Mouse (Mus musculus) CH12.LX (cell line): Measurements from ENCODE around the gene Trim17. TPM values are rescaled to one million over a fixed set of nuclear protein-coding genes. Genes with fewer than 3 reads are reported as not detected.

Experiments
- DNase-seq: peaks from one replicate; pipeline ENCODE4 v3.0.0-alpha.2; 2013; ENCODE audit errors: extremely low read depth
- H3K27ac ChIP-seq: 2 replicates; pipeline ENCODE4 v1.5.1; 2012; ENCODE audit warnings: low read depth, mild to moderate bottlenecking, control low read depth, moderate library complexity; ENCODE audit not compliant: insufficient read depth
- H3K27me3 ChIP-seq: replicated peaks from 2 replicates; pipeline ENCODE3; 2012; ENCODE audit warnings: inconsistent platforms
- H3K36me3 ChIP-seq, 2 experiments: replicated peaks in 1 of 2; 2 replicates each; pipeline versions ENCODE3 to v1.6.1; 2012; ENCODE audit warnings: inconsistent platforms in 1 of 2, low read length in 1 of 2, mild to moderate bottlenecking in 1 of 2, mixed read lengths in 1 of 2, moderate library complexity in 1 of 2; ENCODE audit not compliant: control insufficient read depth in 1 of 2, insufficient read depth in 1 of 2
- H3K4me1 ChIP-seq, 2 experiments: 2 replicates each; pipeline ENCODE4 v1.6.1; 2012; ENCODE audit warnings: inconsistent platforms in 1 of 2, moderate library complexity in 1 of 2; ENCODE audit not compliant: insufficient read depth in 2 of 2, control insufficient read depth in 1 of 2
- H3K4me2 ChIP-seq: 2 replicates; pipeline ENCODE4 v1.6.1; 2012; ENCODE audit warnings: low read depth, mild to moderate bottlenecking, control low read depth; ENCODE audit not compliant: poor library complexity, insufficient read depth, severe bottlenecking
- H3K4me3 ChIP-seq, 3 experiments: fragments of 150-350 bp in 1 of 3; sonication (generic) in 1 of 3; replicated peaks in 1 of 3; 2 replicates each; pipeline versions ENCODE3 to v1.5.1; 2011 to 2012; ENCODE audit warnings: low read depth in 2 of 3, low read length in 2 of 3, mild to moderate bottlenecking in 2 of 3, moderate library complexity in 2 of 3, control low read depth in 1 of 3, improper control_type of control experiment in 1 of 3, inconsistent platforms in 1 of 3, mixed read lengths in 1 of 3; ENCODE audit not compliant: poor library complexity in 1 of 3
- H3K79me2 ChIP-seq: replicated peaks from 2 replicates; pipeline ENCODE4 v1.6.1; 2012; ENCODE audit warnings: mild to moderate bottlenecking, moderate library complexity; ENCODE audit not compliant: control insufficient read depth, poor library complexity, insufficient read depth, severe bottlenecking; ENCODE audit errors: extremely low read depth
- H3K9ac ChIP-seq: 2 replicates; pipeline ENCODE4 v1.6.1; 2012; ENCODE audit warnings: low read depth, mild to moderate bottlenecking, control low read depth, moderate library complexity; ENCODE audit not compliant: insufficient read depth
- H3K9me3 ChIP-seq: replicated peaks from 2 replicates; pipeline ENCODE3; 2012; ENCODE audit warnings: low read length, inconsistent platforms, mixed read lengths
- BHLHE40 ChIP-seq: IDR thresholded peaks from 2 replicates; pipeline ENCODE4 v1.6.1; 2011; ENCODE audit warnings: mild to moderate bottlenecking, low read depth, low read length, improper control_type of control experiment
- CHD1 ChIP-seq: IDR thresholded peaks from 2 replicates; pipeline ENCODE4 v1.6.1; 2012; ENCODE audit warnings: low read depth, low read length, improper control_type of control experiment, inconsistent platforms
- CHD2 ChIP-seq: IDR thresholded peaks from 2 replicates; pipeline ENCODE4 v1.6.1; 2011; ENCODE audit warnings: low read length, improper control_type of control experiment
- CTCF ChIP-seq, 2 experiments: IDR thresholded peaks in 1 of 2; conservative IDR thresholded peaks in 1 of 2; 2 replicates each; pipeline ENCODE4 v1.5.1; 2011 to 2012; ENCODE audit warnings: low read depth in 2 of 2, low read length in 2 of 2, improper control_type of control experiment in 1 of 2, inconsistent platforms in 1 of 2, mild to moderate bottlenecking in 1 of 2, moderate library complexity in 1 of 2
- E2F4 ChIP-seq: IDR thresholded peaks from 2 replicates; pipeline ENCODE4 v1.6.1; 2011; ENCODE audit warnings: low read depth, low read length, improper control_type of control experiment; ENCODE audit not compliant: insufficient replicate concordance
- ELF1 ChIP-seq: IDR thresholded peaks from 2 replicates; pipeline ENCODE4 v1.6.1; 2014; ENCODE audit warnings: low read depth, mild to moderate bottlenecking, inconsistent platforms, low read length, improper control_type of control experiment
- EP300 ChIP-seq: IDR thresholded peaks from 2 replicates; pipeline ENCODE4 v1.6.1; 2011; ENCODE audit warnings: low read length, improper control_type of control experiment
- ETS1 ChIP-seq: conservative IDR thresholded peaks from 2 replicates; pipeline ENCODE4 v1.6.1; 2012; ENCODE audit warnings: low read depth, mild to moderate bottlenecking, inconsistent platforms, low read length, improper control_type of control experiment, moderate library complexity
- GABPA ChIP-seq: IDR thresholded peaks from 2 replicates; pipeline ENCODE4 v1.6.1; 2012; ENCODE audit warnings: low read depth, low read length, improper control_type of control experiment, inconsistent platforms; ENCODE audit not compliant: insufficient replicate concordance
- HCFC1 ChIP-seq: IDR thresholded peaks from 2 replicates; pipeline ENCODE4 v1.6.1; 2012; ENCODE audit warnings: low read depth, mild to moderate bottlenecking, inconsistent platforms, low read length, improper control_type of control experiment
- IRF4 ChIP-seq: IDR thresholded peaks from 2 replicates; pipeline ENCODE4 v1.6.1; 2014; ENCODE audit warnings: low read depth, mild to moderate bottlenecking, inconsistent platforms, low read length, improper control_type of control experiment
- JUN ChIP-seq: IDR thresholded peaks from 2 replicates; pipeline ENCODE4 v1.6.1; 2011; ENCODE audit warnings: low read depth, mild to moderate bottlenecking, low read length, improper control_type of control experiment, moderate library complexity; ENCODE audit not compliant: insufficient read depth
- JUND ChIP-seq: conservative IDR thresholded peaks from 2 replicates; pipeline ENCODE4 v1.6.1; 2011; ENCODE audit warnings: low read depth, low read length, improper control_type of control experiment
- MAFK ChIP-seq: IDR thresholded peaks from 2 replicates; pipeline ENCODE4 v1.6.1; 2011; ENCODE audit warnings: low read length, improper control_type of control experiment; ENCODE audit not compliant: insufficient replicate concordance
- MAX ChIP-seq: IDR thresholded peaks from 2 replicates; pipeline ENCODE4 v1.6.1; 2011; ENCODE audit warnings: low read length, improper control_type of control experiment
- MAZ ChIP-seq: IDR thresholded peaks from 2 replicates; pipeline ENCODE4 v1.6.1; 2012; ENCODE audit warnings: low read depth, mild to moderate bottlenecking, inconsistent platforms, low read length, improper control_type of control experiment, moderate library complexity
- MEF2A ChIP-seq: IDR thresholded peaks from 2 replicates; pipeline ENCODE4 v1.6.1; 2014; ENCODE audit warnings: low read depth, mild to moderate bottlenecking, inconsistent platforms, low read length, improper control_type of control experiment, borderline replicate concordance
- MXI1 ChIP-seq: IDR thresholded peaks from 2 replicates; pipeline ENCODE4 v1.6.1; 2011; ENCODE audit warnings: mild to moderate bottlenecking, low read depth, low read length, improper control_type of control experiment
- MYC ChIP-seq: IDR thresholded peaks from 2 replicates; pipeline ENCODE4 v1.6.1; 2011; ENCODE audit warnings: low read depth, mild to moderate bottlenecking, improper control_type of control experiment, low read length
- NELFE ChIP-seq: IDR thresholded peaks from 2 replicates; pipeline ENCODE4 v1.6.1; 2011; ENCODE audit warnings: low read depth, low read length, improper control_type of control experiment
- NRF1 ChIP-seq: IDR thresholded peaks from 2 replicates; pipeline ENCODE4 v1.6.1; 2014; ENCODE audit warnings: low read depth, mild to moderate bottlenecking, inconsistent platforms, low read length, improper control_type of control experiment, moderate library complexity
- PAX5 ChIP-seq: IDR thresholded peaks from 2 replicates; pipeline ENCODE4 v1.6.1; 2012; ENCODE audit warnings: low read length, inconsistent platforms, mixed read lengths
- POLR2A ChIP-seq: IDR thresholded peaks from 2 replicates; pipeline ENCODE4 v1.6.1; 2011; ENCODE audit warnings: low read depth, mild to moderate bottlenecking, improper control_type of control experiment, low read length
- POLR2AphosphoS2 ChIP-seq: IDR thresholded peaks from 2 replicates; pipeline ENCODE4 v1.6.1; 2011; ENCODE audit warnings: low read depth, low read length, improper control_type of control experiment
- RAD21 ChIP-seq: IDR thresholded peaks from 2 replicates; pipeline ENCODE4 v1.6.1; 2011; ENCODE audit warnings: low read depth, mild to moderate bottlenecking, low read length, improper control_type of control experiment, moderate library complexity
- RCOR1 ChIP-seq: conservative IDR thresholded peaks from 2 replicates; pipeline ENCODE4 v1.6.1; 2012; ENCODE audit warnings: low read depth, mild to moderate bottlenecking, inconsistent platforms, low read length, improper control_type of control experiment
- SIN3A ChIP-seq: IDR thresholded peaks from 2 replicates; pipeline ENCODE4 v1.6.1; 2012; ENCODE audit warnings: low read length, improper control_type of control experiment, inconsistent platforms
- SMC3 ChIP-seq: IDR thresholded peaks from 2 replicates; pipeline ENCODE4 v1.6.1; 2011; ENCODE audit warnings: low read depth, low read length, improper control_type of control experiment
- TBP ChIP-seq: conservative IDR thresholded peaks from 2 replicates; pipeline ENCODE4 v1.6.1; 2011; ENCODE audit warnings: low read depth, low read length, improper control_type of control experiment
- TCF12 ChIP-seq: IDR thresholded peaks from 2 replicates; pipeline ENCODE4 v1.6.1; 2014; ENCODE audit warnings: low read depth, mild to moderate bottlenecking, inconsistent platforms, low read length, improper control_type of control experiment
- UBTF ChIP-seq: IDR thresholded peaks from 2 replicates; pipeline ENCODE4 v1.6.1; 2012; ENCODE audit warnings: low read depth, mild to moderate bottlenecking, inconsistent platforms, low read length, improper control_type of control experiment, moderate library complexity
- USF1 ChIP-seq: IDR thresholded peaks from 2 replicates; pipeline ENCODE4 v1.6.1; 2014; ENCODE audit warnings: low read depth, mild to moderate bottlenecking, inconsistent platforms, low read length, improper control_type of control experiment
- USF2 ChIP-seq: conservative IDR thresholded peaks from 2 replicates; pipeline ENCODE4 v1.6.1; 2011; ENCODE audit warnings: low read depth, low read length, improper control_type of control experiment
- ZC3H11A ChIP-seq: IDR thresholded peaks from 2 replicates; pipeline ENCODE4 v1.6.1; 2012; ENCODE audit warnings: low read depth, mild to moderate bottlenecking, inconsistent platforms, low read length, improper control_type of control experiment
- ZKSCAN1 ChIP-seq: IDR thresholded peaks from 2 replicates; pipeline ENCODE4 v1.6.1; 2012; ENCODE audit warnings: low read depth, inconsistent platforms, low read length, improper control_type of control experiment, borderline replicate concordance
- ZMIZ1 ChIP-seq: IDR thresholded peaks from 2 replicates; pipeline ENCODE4 v1.6.1; 2012; ENCODE audit warnings: low read depth, mild to moderate bottlenecking, inconsistent platforms, low read length, improper control_type of control experiment
- ZNF384 ChIP-seq: IDR thresholded peaks from 2 replicates; pipeline ENCODE4 v1.6.1; 2012; ENCODE audit warnings: low read depth, low read length, improper control_type of control experiment, inconsistent platforms
- dilution Hi-C: fragments of 300-500 bp; cut with MboI; formaldehyde crosslinking; loops from 2 replicates; pipeline ENCODE4 v1.14.3; 2020; ENCODE audit warnings: low sequenced_read_pairs; ENCODE audit not compliant: extremely low pct_unique_long_range_greater_than_20kb, extremely low pct_ligation_motif_present
- in situ Hi-C: fragments of 300-500 bp; cut with MboI; formaldehyde crosslinking; loops from 3 replicates; pipeline ENCODE4 v1.14.3; 2019; ENCODE audit warnings: low sequenced_read_pairs, low pct_ligation_motif_present, low pct_unique_long_range_greater_than_20kb, mixed read lengths
- polyA plus RNA-seq: library from polyadenylated mRNA; unstranded; fragments of >175 nt; gene quantifications from 2 replicates; pipeline ENCODE4 v1.2.1, GENCODE M21; 2012; ENCODE audit warnings: low read depth; ENCODE audit not compliant: insufficient read length
- total RNA-seq, 2 experiments: library from RNA; depleted of rRNA; stranded (reverse); fragments of 300-350 nt in 1 of 2; fragments of >200 nt in 1 of 2; gene quantifications; 2 replicates each; pipeline ENCODE4 v1.2.3; 2012 to 2014

The Trim17 gene
- 0.21 and 0.47 TPM in 2 replicates for total RNA-seq (2012; rRNA removed)
- not detected in 2 replicates for total RNA-seq (2014; rRNA removed)
- 0.20 and 0.49 TPM in 2 replicates for polyA plus RNA-seq

DNA sequence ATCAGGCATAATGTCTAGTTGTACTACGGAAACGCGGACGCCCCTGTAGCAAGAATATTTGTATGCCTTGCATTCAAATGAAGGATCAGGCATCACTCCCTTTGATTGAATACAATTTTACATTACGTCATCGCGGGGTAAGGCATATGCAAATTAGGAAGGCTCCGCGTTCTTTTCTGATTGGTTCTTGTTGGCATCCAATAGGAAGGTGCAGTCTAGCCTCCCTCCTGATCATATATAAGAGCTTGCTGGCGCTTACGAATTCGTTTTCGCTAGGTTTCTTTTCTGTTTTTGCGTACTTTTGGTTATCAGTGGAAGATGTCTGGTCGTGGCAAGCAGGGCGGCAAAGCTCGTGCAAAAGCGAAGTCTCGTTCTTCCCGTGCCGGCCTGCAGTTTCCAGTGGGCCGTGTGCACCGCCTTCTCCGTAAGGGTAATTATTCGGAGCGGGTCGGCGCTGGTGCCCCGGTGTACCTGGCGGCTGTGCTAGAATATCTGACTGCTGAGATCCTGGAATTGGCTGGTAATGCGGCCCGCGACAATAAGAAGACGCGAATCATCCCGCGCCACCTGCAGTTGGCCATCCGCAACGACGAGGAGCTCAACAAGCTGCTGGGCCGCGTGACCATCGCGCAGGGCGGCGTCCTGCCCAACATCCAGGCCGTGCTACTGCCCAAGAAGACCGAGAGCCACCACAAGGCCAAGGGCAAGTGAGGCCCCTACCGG lies at the start of gene Trim17, which contains the start of gene Hist3h2a:
TSS of gene Trim17 (plus strand) at position 266 of the 723 bp plus-strand sequence.
TSS of gene Hist3h2a (plus strand) at position 266 of the 723 bp plus-strand sequence.
- Histone ChIP-seq H3K9me3 (no peaks in the 10 kb centered on the region), H3K27ac (peak within 1 kb of the TSS; percentile 93), H3K4me3 (peak within 1 kb of the TSS; percentile 72 to 78 (median 72)), H3K9ac (peak within 1 kb of the TSS; percentile 83), H3K36me3 (peaks cover 2 to 14% of the 10 kb centered on the region in 2 experiments), H3K4me1 (peaks cover 13 to 46% of the 10 kb centered on the region in 2 experiments), H3K79me2 (peaks cover 2% of the 10 kb centered on the region; the same call in 1 of the 2 replicates), H3K4me2 (peak within 1 kb of the TSS; percentile 96), H3K27me3 (peaks cover 31% of the 10 kb centered on the region)
- dilution Hi-C loops (no loop called here), in situ Hi-C loops (loop anchor here (5.0 kb wide), 1 partner anchor 32 kb away; no protein-coding TSS in a partner anchor)
- DNase-seq, result peak; percentile 100
- no peak for TF ChIP-seq PAX5
- peak; percentile 12; the same call in 1 of the 2 replicates for TF ChIP-seq E2F4
- peak; percentile 46 for TF ChIP-seq MXI1
- peak; percentile 84 for TF ChIP-seq BHLHE40
- peak; percentile 66 for TF ChIP-seq USF1
- peak; percentile 12; the same call in 1 of the 2 replicates for TF ChIP-seq NRF1
- no peak for TF ChIP-seq MAZ
- TF ChIP-seq GABPA, result no peak; the same call in 1 of the 2 replicates
- no peak for TF ChIP-seq EP300
- TF ChIP-seq CHD1, result no peak; the same call in 1 of the 2 replicates
- no peak for TF ChIP-seq ZKSCAN1
- peak; percentile 96 for TF ChIP-seq CHD2
- peak; percentile 100 for TF ChIP-seq NELFE
- TF ChIP-seq MAX, result peak; percentile 29; the same call in 1 of the 2 replicates
- peak; percentile 89; the same call in 1 of the 2 replicates for TF ChIP-seq SIN3A
- TF ChIP-seq ETS1, result 0 out of 2 replicates have a peak, but pooled peaks have one; percentile 12
- no peak for TF ChIP-seq ZNF384
- TF ChIP-seq JUN, result peak; percentile 97
- TF ChIP-seq HCFC1, result peak; percentile 74
- TF ChIP-seq POLR2A, result peak; percentile 99
- TF ChIP-seq UBTF, result peak; percentile 97
- peak; percentile 39 for TF ChIP-seq RAD21
- TF ChIP-seq IRF4, result 0 out of 2 replicates have a peak, but pooled peaks have one; percentile 47
- peak in 1 of 2 experiments; percentile 72; a peak in 2 of 4 replicates for TF ChIP-seq CTCF (conservative IDR thresholded peaks at IDR 0.05 in 1 of 2, IDR thresholded peaks at IDR 0.05 in 1 of 2; ENCODE audit: low read depth in 2 of 2, low read length in 2 of 2)
- TF ChIP-seq TBP, result peak; percentile 99
- TF ChIP-seq JUND, result peak; percentile 97
- no peak for TF ChIP-seq ZC3H11A
- TF ChIP-seq USF2, result peak; percentile 28; the same call in 1 of the 2 replicates
- peak; percentile 99 for TF ChIP-seq POLR2AphosphoS2
- peak; percentile 47 for TF ChIP-seq SMC3
- no peak; the same call in 1 of the 2 replicates for TF ChIP-seq RCOR1
- TF ChIP-seq MYC, result peak; percentile 64
- no peak; the same call in 1 of the 2 replicates for TF ChIP-seq ELF1
- TF ChIP-seq ZMIZ1, result peak; percentile 99
- TF ChIP-seq MEF2A, result 0 out of 2 replicates have a peak, but pooled peaks have one; percentile 43
- TF ChIP-seq MAFK, result 0 out of 2 replicates have a peak, but pooled peaks have one; percentile 51
- TF ChIP-seq TCF12, result peak; percentile 98
